Mouse (Mus musculus) forebrain, embryonic 15.5 days (tissue): ENCODE measurements around the gene Rrp9. TPM values are rescaled to one million over a fixed set of nuclear protein-coding genes. Genes with fewer than 3 reads are reported as not detected.

ENCODE experiments used
- ATAC-seq: fragments of 200-750 bp; cut with Nextera tagmentation; replicated peaks from 2 replicates; pipeline ENCODE4 v1.8.0; 2017; ENCODE audit warnings: mild to moderate bottlenecking, moderate TSS enrichment, moderate library complexity
- H3K27ac ChIP-seq: fragments of 300-500 bp; sonication (generic); replicated peaks from 2 replicates; pipeline ENCODE4 v1.5.1; 2015; ENCODE audit warnings: mild to moderate bottlenecking, inconsistent platforms
- H3K27me3 ChIP-seq: fragments of 300-500 bp; sonication (generic); 2 replicates; pipeline ENCODE4 v1.6.1; 2015; ENCODE audit warnings: inconsistent platforms
- H3K36me3 ChIP-seq: fragments of 300-500 bp; sonication (generic); 2 replicates; pipeline ENCODE4 v1.6.1; 2015; ENCODE audit warnings: mild to moderate bottlenecking, inconsistent platforms
- H3K4me1 ChIP-seq: fragments of 300-500 bp; sonication (generic); 2 replicates; pipeline ENCODE4 v1.6.1; 2015; ENCODE audit warnings: inconsistent platforms
- H3K4me2 ChIP-seq: fragments of 300-500 bp; sonication (generic); replicated peaks from 2 replicates; pipeline ENCODE4 v1.6.1; 2015; ENCODE audit warnings: mild to moderate bottlenecking, inconsistent platforms
- H3K4me3 ChIP-seq: fragments of 300-500 bp; sonication (generic); 2 replicates; pipeline ENCODE4 v1.5.1; 2015; ENCODE audit warnings: mild to moderate bottlenecking, inconsistent platforms
- H3K9ac ChIP-seq: fragments of 300-500 bp; sonication (generic); replicated peaks from 2 replicates; pipeline ENCODE4 v1.6.1; 2015; ENCODE audit warnings: mild to moderate bottlenecking, inconsistent platforms
- H3K9me3 ChIP-seq: fragments of 300-500 bp; sonication (generic); 2 replicates; pipeline ENCODE4 v1.6.1; 2016; ENCODE audit warnings: inconsistent platforms
- whole genome bisulfite sequencing: fragments of 180-500 bp; shearing (Covaris S2); methylation state at CpG from one replicate; pipeline ENCODE4 v1.1.7; 2015; ENCODE audit warnings: mixed read lengths; 5-methylcytosine and 5-hydroxymethylcytosine counted together
- polyA plus RNA-seq: library from polyadenylated mRNA; unstranded; fragments of >200 nt; fragmentation: Nextera tagmentation; extraction: Ambion mirVana; gene quantifications from 2 replicates; pipeline ENCODE4 v1.2.1, GENCODE M21; 2015

Rrp9 gene
- polyA plus RNA-seq, 1 experiment from 2014 or later = 57.9 TPM

DNA sequence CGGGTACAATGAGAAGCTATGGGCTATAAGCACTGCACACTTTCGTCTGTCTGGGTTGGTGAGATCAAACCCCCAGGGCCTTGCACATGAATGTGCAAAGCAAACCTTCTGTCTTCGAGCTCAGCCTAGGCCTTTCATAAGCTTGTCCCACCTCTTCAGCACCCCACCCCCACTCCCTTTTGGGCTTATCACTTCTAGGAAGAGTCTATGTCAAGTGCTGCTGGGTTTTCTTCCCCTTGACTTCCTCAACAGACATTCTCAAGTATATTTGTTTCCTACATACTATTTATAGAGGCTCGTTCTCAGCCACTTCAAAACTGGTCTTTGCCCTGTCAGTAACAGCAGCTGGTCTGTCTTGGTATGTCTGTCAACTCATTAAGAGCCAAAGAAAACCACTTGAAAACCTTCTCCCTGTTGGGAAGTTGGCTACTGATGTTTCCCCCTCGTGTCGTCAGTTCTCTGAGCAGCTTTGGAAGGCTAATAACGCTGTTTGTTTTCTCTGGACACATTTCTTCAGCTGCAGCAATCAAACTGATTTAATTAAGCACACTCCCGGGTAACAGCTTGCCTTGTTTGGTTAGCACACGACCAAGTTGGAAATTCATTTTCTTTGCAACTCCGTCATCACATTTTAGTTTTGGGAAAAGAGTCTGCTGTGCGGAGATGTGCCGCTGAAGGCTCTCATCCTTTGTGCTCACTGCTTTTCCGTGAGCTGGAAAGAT lies 37.1 kb downstream of the Rrp9 start:
- Histone ChIP-seq H3K4me1 (peaks cover 4% of the 10 kb centered on the region; the same call in 1 of the 2 replicates), H3K9me3 (no peaks in the 10 kb centered on the region), H3K4me2 (no peak overlapping the region), H3K27me3 (no peaks in the 10 kb centered on the region), H3K4me3 (no peak overlapping the region), H3K36me3 (no peaks in the 10 kb centered on the region), H3K9ac (no peak overlapping the region), H3K27ac (no peak overlapping the region; the same call in 1 of the 2 replicates)
- WGBS = 46% methylated on average over 13 of the region's 13 CpGs
- no peak for ATAC-seq

DNA sequence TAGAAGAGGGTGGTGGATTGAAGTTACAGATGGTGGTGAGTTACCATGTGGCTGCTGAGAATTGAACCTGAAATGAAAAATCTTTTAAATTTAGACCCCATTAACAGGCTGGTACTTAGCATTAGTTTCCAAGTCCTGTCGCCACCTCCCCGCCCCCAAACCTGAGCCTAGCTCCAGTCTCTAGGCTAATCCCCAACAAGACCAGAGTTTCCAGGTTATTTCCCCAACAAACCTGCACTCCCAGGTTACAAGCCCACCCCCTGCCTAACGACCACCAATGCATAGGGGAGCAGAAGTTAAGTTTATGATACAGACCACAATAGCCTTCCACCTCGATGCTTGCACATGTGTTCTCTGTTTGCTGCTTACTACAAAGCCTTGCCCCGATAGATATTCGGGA lies 37.8 kb downstream of the Rrp9 start:
- H3K4me2 ChIP-seq = no peak overlapping the region
- WGBS = 76% methylated on average over 6 of the region's 6 CpGs

DNA sequence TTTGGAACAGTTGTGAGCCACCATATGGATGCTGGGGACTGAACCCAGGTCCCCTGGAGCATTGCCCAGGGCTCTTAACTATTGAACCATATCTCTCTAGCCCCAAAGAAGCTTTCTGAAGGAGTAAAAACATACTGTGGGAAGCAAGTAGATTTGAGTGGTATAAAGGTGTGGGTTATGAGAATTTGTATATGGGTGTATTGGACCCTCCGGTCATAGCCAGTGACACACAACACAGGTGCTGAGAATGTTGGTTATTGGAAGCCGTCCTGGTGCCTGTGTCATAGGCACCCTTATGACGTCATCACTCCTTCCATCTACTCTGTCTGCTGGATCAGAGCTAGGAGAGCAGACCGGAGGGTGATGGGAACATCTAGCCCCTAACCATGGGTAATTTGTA lies 38.5 kb downstream of the Rrp9 start, which contains the start of gene Iqcf5:
Gene Iqcf5 (plus strand): TSS at position 301 of the 400 bp plus-strand sequence.
- no peaks in the 10 kb centered on the region for H3K27me3 ChIP-seq
- no peaks in the 10 kb centered on the region for H3K9me3 ChIP-seq
- H3K27ac ChIP-seq = no peak within 1 kb of the TSS; the same call in 1 of the 2 replicates
- no peak within 1 kb of the TSS for H3K9ac ChIP-seq
- WGBS = 87% methylated on average over 4 of the region's 4 CpGs
- H3K4me2 ChIP-seq = no peak within 1 kb of the TSS
- peaks cover 4% of the 10 kb centered on the region; the same call in 1 of the 2 replicates for H3K4me1 ChIP-seq
- no peaks in the 10 kb centered on the region for H3K36me3 ChIP-seq
- no peak within 1 kb of the TSS for H3K4me3 ChIP-seq
- ATAC-seq = no peak

More for the DNA sequence above, 37.8 kb downstream of the Rrp9 start:
- no peaks in the 10 kb centered on the region for H3K27me3 ChIP-seq
- no peaks in the 10 kb centered on the region for H3K9me3 ChIP-seq
- no peaks in the 10 kb centered on the region for H3K36me3 ChIP-seq
- no peak overlapping the region for H3K4me3 ChIP-seq
- ATAC-seq = no peak
- H3K4me1 ChIP-seq = peaks cover 4% of the 10 kb centered on the region; the same call in 1 of the 2 replicates
- H3K9ac ChIP-seq = no peak overlapping the region
- no peak overlapping the region; the same call in 1 of the 2 replicates for H3K27ac ChIP-seq

DNA sequence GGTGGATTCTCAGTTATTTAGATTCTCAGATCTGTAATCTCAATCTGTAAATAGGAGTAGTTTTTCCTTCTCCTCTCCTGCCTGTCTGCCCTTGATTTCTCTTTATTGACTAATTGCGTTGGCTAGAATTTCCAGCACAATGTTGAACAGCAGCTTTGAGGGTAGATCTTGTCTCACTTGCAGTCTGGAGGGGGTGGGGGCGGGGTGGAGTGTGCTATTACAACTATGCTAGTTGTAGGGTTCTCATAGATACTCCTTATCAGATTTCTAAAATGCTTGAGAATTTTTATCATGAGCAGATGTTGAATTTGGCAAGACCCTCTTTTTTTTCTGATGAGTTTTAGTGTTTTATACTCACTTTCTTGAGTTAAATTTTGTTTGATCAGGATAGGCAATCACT lies 43.7 kb downstream of the Rrp9 start:
- ATAC-seq = no peak
- Histone ChIP-seq H3K4me1 (no peaks in the 10 kb centered on the region), H3K27ac (no peak overlapping the region)

DNA sequence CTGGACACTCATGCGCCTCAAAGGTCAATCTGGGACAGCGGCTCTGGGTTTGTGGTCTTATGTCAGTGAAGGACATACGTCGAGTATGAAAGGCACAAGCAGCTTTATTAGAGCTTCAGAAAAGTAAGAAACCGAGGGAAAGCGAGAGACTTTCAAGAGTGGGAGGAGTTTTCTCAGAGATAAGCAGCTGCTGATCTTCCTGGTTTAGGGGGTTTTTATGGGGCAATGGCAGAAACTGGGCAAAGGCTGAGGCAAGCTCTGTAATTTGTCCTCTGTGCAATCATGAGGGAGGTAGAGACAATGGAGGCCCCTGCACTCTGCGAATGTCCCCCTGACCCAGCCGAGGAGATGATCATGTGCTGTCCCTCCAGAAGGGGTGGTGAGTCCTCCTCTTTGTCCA lies 44.1 kb downstream of the Rrp9 start:
- Histone ChIP-seq H3K4me3 (no peak overlapping the region), H3K9me3 (no peaks in the 10 kb centered on the region), H3K27ac (no peak overlapping the region), H3K27me3 (no peaks in the 10 kb centered on the region), H3K36me3 (no peaks in the 10 kb centered on the region), H3K4me2 (no peak overlapping the region), H3K9ac (no peak overlapping the region), H3K4me1 (no peaks in the 10 kb centered on the region)
- 81% methylated on average over 8 of the region's 8 CpGs for WGBS
- ATAC-seq = no peak

More for the DNA sequence above, 43.7 kb downstream of the Rrp9 start:
- Histone ChIP-seq H3K9ac (no peak overlapping the region), H3K4me3 (no peak overlapping the region), H3K27me3 (no peaks in the 10 kb centered on the region), H3K9me3 (no peaks in the 10 kb centered on the region), H3K4me2 (no peak overlapping the region), H3K36me3 (no peaks in the 10 kb centered on the region)
- 77% methylated on average over 2 of the region's 2 CpGs for WGBS

DNA sequence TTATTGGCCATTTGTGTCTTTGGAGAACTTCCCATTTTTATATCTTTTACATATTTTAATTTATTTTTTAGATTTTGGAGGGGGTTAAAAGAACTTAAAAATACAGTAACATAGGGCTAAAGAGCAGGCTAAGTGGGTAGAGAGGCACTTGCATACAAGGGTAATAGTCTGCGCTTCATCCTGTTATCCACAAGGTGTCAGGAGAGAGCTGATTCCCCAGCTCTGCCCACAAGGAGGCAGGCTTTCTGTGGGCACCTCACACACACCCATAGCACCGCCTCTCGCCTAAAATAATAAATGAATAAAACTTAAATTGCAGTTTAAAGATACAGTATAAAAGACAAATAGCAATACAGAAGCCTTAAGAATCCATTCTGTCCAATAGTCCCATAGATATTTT lies 56.1 kb downstream of the Rrp9 start:
- Histone ChIP-seq H3K27me3 (no peaks in the 10 kb centered on the region), H3K4me3 (no peak overlapping the region), H3K36me3 (no peaks in the 10 kb centered on the region), H3K9ac (no peak overlapping the region), H3K4me2 (no peak overlapping the region), H3K27ac (no peak overlapping the region), H3K4me1 (no peaks in the 10 kb centered on the region), H3K9me3 (no peaks in the 10 kb centered on the region)
- 22% methylated on average over 3 of the region's 3 CpGs for WGBS
- no peak for ATAC-seq

DNA sequence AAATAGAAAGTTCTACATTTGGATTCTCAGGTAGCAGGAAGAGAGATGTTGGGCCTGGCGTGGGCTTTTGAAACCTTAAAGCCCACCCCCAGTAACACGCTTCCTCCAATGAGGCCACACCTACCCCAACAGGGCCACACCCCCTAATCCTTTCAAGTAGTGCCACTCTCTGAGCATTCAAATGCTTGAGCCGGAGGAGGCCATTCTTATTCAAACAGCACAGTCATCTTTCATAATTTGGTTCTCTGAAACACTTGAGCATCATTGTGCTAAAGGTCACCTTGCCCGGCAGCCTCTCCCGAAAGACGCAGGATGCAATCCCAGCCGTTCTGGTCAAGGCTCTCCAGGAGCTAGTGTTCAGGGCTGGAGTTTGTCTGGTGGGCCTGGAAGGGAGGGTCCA lies 58.5 kb downstream of the Rrp9 start:
- Histone ChIP-seq H3K27ac (no peak overlapping the region), H3K27me3 (no peaks in the 10 kb centered on the region), H3K36me3 (no peaks in the 10 kb centered on the region), H3K9ac (no peak overlapping the region), H3K4me2 (no peak overlapping the region), H3K4me3 (no peak overlapping the region), H3K4me1 (no peaks in the 10 kb centered on the region), H3K9me3 (no peaks in the 10 kb centered on the region)
- WGBS = 90% methylated on average over 7 of the region's 7 CpGs
- ATAC-seq = no peak

DNA sequence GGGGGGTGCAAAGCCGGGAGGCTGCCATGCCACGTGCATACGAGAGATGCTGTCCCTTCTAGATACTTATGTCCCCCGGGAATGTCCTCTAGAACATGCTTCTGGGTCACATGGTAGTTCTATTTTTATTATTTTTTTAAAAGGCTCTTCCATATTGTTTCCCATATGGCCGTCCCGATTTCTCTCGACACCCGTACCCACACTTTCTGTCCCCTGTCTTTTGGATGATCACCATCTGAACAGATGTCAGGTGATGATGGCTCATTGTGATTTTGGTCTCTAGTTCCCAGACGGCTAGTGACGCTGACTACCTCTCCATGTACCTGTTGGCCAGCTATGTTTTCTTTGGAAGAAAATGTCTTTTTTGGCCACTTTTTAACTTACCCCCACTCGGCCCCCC lies 59.2 kb downstream of the Rrp9 start:
- Histone ChIP-seq H3K27ac (no peak overlapping the region), H3K4me2 (no peak overlapping the region), H3K9me3 (no peaks in the 10 kb centered on the region), H3K27me3 (no peaks in the 10 kb centered on the region), H3K4me3 (no peak overlapping the region), H3K36me3 (no peaks in the 10 kb centered on the region), H3K9ac (no peak overlapping the region), H3K4me1 (no peaks in the 10 kb centered on the region)
- 90% methylated on average over 11 of the region's 11 CpGs for WGBS
- no peak for ATAC-seq

Other genes starting within 250 kb of the Rrp9 start
- 93.6 and 101 TPM in 2 replicates for gene Alas1, start 227.3 kb upstream of the Rrp9 start, polyA plus RNA-seq
- 13.1 and 13.4 TPM in 2 replicates for gene Poc1a, start 194.9 kb upstream of the Rrp9 start, polyA plus RNA-seq
- 9.2 and 10.4 TPM in 2 replicates for gene Dusp7, start 107.3 kb upstream of the Rrp9 start, polyA plus RNA-seq
- gene Rpl29, start 46.5 kb upstream of the Rrp9 start, polyA plus RNA-seq = 615 and 643 TPM in 2 replicates
- gene Acy1, start 37.6 kb upstream of the Rrp9 start, polyA plus RNA-seq = 33.1 and 36.4 TPM in 2 replicates
- gene Abhd14b, start 28.5 kb upstream of the Rrp9 start, polyA plus RNA-seq = 5.6 and 6.9 TPM in 2 replicates
- 64.8 and 68.5 TPM in 2 replicates for gene Abhd14a, start 28.3 kb upstream of the Rrp9 start, polyA plus RNA-seq
- gene Pcbp4, start 22.7 kb upstream of the Rrp9 start, polyA plus RNA-seq = 251 and 266 TPM in 2 replicates
- gene Gpr62, start 10.0 kb upstream of the Rrp9 start, polyA plus RNA-seq = 0.64 and 0.75 TPM in 2 replicates
- 0.41 and 0.47 TPM in 2 replicates for gene Parp3, start 986 bp downstream of the Rrp9 start, polyA plus RNA-seq
- not detected in 2 replicates for gene Iqcf1, start 24.0 kb downstream of the Rrp9 start, polyA plus RNA-seq
- gene Iqcf5, start 38.6 kb downstream of the Rrp9 start, polyA plus RNA-seq = not detected in 2 replicates
- not detected in 2 replicates for gene Iqcf3, start 85.7 kb downstream of the Rrp9 start, polyA plus RNA-seq
- not detected in 2 replicates for gene Iqcf4, start 95.0 kb downstream of the Rrp9 start, polyA plus RNA-seq
- not detected in 2 replicates for gene Iqcf6, start 150.6 kb downstream of the Rrp9 start, polyA plus RNA-seq
- gene Grm2, start 180.1 kb downstream of the Rrp9 start, polyA plus RNA-seq = 9.2 and 9.7 TPM in 2 replicates
- 49.0 and 49.3 TPM in 2 replicates for gene Tex264, start 210.0 kb downstream of the Rrp9 start, polyA plus RNA-seq